Mouse (Mus musculus) C2C12 (cell line): ENCODE results near the gene Cebpz.

Source experiments
- CTCF ChIP-seq: IDR thresholded peaks from one replicate; pipeline ENCODE4 v1.5.1; 2011; ENCODE audit not compliant: control insufficient read depth, insufficient read depth, insufficient read length
- FOSL1 ChIP-seq: IDR thresholded peaks from one replicate; pipeline ENCODE4 v1.8.0; 2011; ENCODE audit warnings: mild to moderate bottlenecking, low read length; ENCODE audit not compliant: poor library complexity, insufficient read depth, severe bottlenecking
- MAX ChIP-seq: IDR thresholded peaks from one replicate; pipeline ENCODE4 v1.6.1; 2011; ENCODE audit warnings: mild to moderate bottlenecking, control low read depth
- USF1 ChIP-seq: IDR thresholded peaks from one replicate; pipeline ENCODE4 v1.6.1; 2011; ENCODE audit warnings: low read depth, mild to moderate bottlenecking, control low read depth, moderate library complexity

- TF ChIP-seq CTCF (no peak), USF1 (no peak), FOSL1 (no peak), MAX (peak; percentile 65)
Measured at GRCm38 (mm10) chr17:78936466-78937228, at the start of gene Cebpz, which contains the start of gene Ndufaf7.
